Mouse (Mus musculus): ENCODE measurements around the gene Tepp. TPM values are rescaled to one million over a fixed set of nuclear protein-coding genes. Genes with fewer than 3 reads are reported as not detected.
A peak's percentile ranks its signal among the peaks of the same experiment; 100 is the strongest.

Gene Tepp
- polyA plus RNA-seq (2012; ENCODE audit: insufficient read depth, insufficient read length, missing spikeins), result not detected in 2 replicates

- Histone ChIP-seq H3K27ac (replicated peaks; ENCODE audit: low read depth, low read length) (no peak within 1 kb of the TSS), H3K4me1 (ENCODE audit: control insufficient read depth, insufficient read depth, insufficient read length, low read length) (no peaks in the 10 kb centered on the region), H3K4me3 (ENCODE audit: insufficient read depth, low read depth, low read length) (no peak within 1 kb of the TSS)
Measured at GRCm38 (mm10) chr8:95310342-95310970, at the start of gene Tepp. Gene Tepp (plus strand): TSS chr8:95310566.

DNA sequence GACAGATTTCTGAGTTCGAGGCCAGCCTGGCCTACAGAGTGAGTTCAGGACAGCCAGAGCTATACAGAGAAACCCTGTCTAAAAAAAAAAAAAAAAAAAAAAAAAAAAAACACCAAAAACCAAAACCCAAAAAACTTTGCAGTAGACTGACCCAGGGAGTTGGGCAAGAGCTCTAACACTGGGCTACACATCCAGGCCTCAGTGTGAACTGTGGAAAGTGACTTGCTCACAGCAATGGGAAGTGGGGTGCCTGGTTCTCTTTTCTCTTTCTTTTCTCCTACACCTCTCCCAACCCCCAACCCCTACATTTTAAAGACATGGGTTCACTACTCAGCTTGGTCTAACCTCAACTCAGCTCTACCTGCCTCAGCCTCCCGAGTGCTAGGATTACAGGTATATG, 48.2 kb upstream of the Tepp start:
- no peaks in the 10 kb centered on the region for H3K4me1 ChIP-seq (ENCODE audit: control insufficient read depth, insufficient read depth, insufficient read length, low read length)
- H3K4me3 ChIP-seq (ENCODE audit: insufficient read depth, low read depth, low read length), result no peak overlapping the region
- H3K27ac ChIP-seq (replicated peaks; ENCODE audit: low read depth, low read length), result no peak overlapping the region

- no peak overlapping the region for H3K27ac ChIP-seq (replicated peaks; ENCODE audit: low read depth, low read length)
- H3K4me3 ChIP-seq (ENCODE audit: insufficient read depth, low read depth, low read length), result no peak overlapping the region
- H3K4me1 ChIP-seq (ENCODE audit: control insufficient read depth, insufficient read depth, insufficient read length, low read length), result no peaks in the 10 kb centered on the region
Measured at GRCm38 (mm10) chr8:95270501-95270900, 39.9 kb upstream of the Tepp start.

DNA sequence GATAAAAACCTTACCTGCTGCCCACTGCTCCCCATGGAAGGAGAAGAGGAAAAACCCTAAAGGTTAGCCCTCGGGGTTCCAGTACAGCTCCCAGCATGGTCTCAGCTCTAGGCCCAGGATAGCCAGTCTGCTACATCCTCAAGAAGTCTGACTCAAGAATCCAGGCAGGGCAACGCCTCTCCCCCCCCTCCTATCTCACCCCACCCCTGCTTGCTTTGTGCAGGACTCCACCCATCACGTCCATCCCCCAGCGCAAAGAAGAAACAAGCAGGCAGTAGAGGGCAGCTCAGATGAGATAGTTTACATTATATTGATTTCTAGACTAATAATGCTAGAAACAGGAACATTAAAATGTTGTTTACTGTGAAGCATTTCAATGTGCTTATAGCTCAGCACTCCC, 38.5 kb upstream of the Tepp start:
- H3K4me3 ChIP-seq (ENCODE audit: insufficient read depth, low read depth, low read length), result no peak overlapping the region
- H3K27ac ChIP-seq (replicated peaks; ENCODE audit: low read depth, low read length), result no peak overlapping the region
- no peaks in the 10 kb centered on the region for H3K4me1 ChIP-seq (ENCODE audit: control insufficient read depth, insufficient read depth, insufficient read length, low read length)

DNA sequence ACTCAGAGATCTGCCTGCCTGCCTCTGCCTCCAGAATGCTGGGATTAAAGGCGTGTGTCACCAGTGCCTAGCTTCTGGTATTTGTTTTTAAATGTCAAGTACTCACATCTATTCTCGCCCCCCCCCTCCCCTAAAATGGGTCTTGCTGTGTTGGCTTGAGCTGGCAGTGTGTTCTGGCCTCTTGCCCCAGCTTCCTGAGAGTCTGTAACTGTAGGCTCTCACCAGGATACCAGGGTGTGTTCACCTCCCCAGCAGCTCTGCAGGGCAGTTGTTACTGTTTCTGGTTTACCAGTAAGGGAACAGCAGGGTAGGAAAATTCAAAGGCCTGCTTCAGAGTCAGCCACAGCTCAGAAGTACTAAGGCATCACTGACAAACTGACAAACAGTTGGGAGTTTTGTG, 37.5 kb upstream of the Tepp start:
- Histone ChIP-seq H3K4me3 (ENCODE audit: insufficient read depth, low read depth, low read length) (no peak overlapping the region), H3K4me1 (ENCODE audit: control insufficient read depth, insufficient read depth, insufficient read length, low read length) (no peaks in the 10 kb centered on the region), H3K27ac (replicated peaks; ENCODE audit: low read depth, low read length) (no peak overlapping the region)

DNA sequence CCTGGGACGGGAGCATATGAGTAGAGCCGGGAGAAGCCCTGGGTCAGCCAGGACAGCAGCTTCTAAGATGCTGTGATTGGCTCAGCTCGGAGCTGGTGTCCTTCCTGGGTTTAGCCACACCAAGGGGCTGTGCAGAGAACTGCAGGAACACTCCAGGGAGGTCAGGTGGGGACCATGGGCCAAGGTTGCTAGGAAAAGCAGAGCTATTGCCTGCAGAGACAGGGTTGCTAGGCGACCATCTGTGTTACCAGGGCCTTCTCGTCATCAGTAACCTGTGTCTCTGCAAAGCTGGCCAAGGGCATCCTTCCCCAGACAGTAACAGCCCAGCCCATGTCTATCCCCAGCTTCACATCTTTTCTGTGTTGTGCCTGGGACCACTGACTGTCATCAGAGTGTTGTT, 28.9 kb upstream of the Tepp start:
- Histone ChIP-seq H3K4me1 (ENCODE audit: control insufficient read depth, insufficient read depth, insufficient read length, low read length) (no peaks in the 10 kb centered on the region), H3K27ac (replicated peaks; ENCODE audit: low read depth, low read length) (no peak overlapping the region), H3K4me3 (ENCODE audit: insufficient read depth, low read depth, low read length) (no peak overlapping the region)

- Histone ChIP-seq H3K27ac (replicated peaks; ENCODE audit: low read depth, low read length) (no peak overlapping the region), H3K4me1 (ENCODE audit: control insufficient read depth, insufficient read depth, insufficient read length, low read length) (no peaks in the 10 kb centered on the region), H3K4me3 (ENCODE audit: insufficient read depth, low read depth, low read length) (no peak overlapping the region)
Measured at GRCm38 (mm10) chr8:95289066-95289650, 21.2 kb upstream of the Tepp start.

- Histone ChIP-seq H3K4me3 (ENCODE audit: insufficient read depth, low read depth, low read length) (peak overlapping the region; percentile 66), H3K27ac (replicated peaks; ENCODE audit: low read depth, low read length) (peak overlapping the region; percentile 73), H3K4me1 (ENCODE audit: control insufficient read depth, insufficient read depth, insufficient read length, low read length) (no peaks in the 10 kb centered on the region)
Measured at GRCm38 (mm10) chr8:95293172-95293571, 17.2 kb upstream of the Tepp start.

DNA sequence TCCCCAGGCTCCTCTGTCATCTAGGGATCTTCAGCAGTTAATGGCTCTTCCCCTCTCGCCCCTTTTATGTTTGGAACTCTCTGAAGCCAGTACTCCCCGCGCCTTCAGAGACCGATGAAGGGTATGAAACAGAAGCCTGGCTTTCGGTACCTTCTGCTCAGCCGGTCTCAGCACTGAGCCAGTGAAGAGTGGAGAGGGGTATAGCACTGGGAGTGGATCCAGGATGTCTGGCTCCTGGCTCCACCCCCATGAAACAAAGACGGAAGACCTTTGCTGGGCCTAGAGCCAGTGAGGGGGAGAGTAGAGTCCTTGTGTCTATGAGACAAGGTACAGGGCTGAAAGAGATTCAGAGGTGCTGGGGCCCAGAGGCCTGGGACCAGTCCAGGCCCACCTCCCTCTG, 16.5 kb upstream of the Tepp start:
- Histone ChIP-seq H3K27ac (replicated peaks; ENCODE audit: low read depth, low read length) (peak overlapping the region; percentile 65), H3K4me3 (ENCODE audit: insufficient read depth, low read depth, low read length) (peak overlapping the region; percentile 66), H3K4me1 (ENCODE audit: control insufficient read depth, insufficient read depth, insufficient read length, low read length) (no peaks in the 10 kb centered on the region)

DNA sequence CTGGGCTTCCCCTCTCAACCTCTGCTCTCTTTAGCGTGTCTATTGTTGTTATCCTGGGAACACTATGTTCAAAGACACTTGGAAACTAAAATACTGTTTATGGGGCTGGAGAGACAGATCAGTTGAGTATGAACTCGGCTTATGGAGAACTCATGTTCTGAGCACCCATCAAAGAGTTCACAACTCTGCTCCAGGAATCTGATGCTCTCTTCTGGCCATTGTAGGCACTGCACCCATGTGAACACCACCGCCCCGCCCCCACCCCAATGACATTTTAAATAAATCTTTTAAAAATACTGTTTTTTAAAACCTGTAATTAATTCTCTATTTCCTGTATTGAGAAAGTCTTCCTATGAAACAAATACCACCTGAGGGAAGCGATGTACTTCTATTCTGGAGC, 8.0 kb upstream of the Tepp start:
- no peaks in the 10 kb centered on the region for H3K4me1 ChIP-seq (ENCODE audit: control insufficient read depth, insufficient read depth, insufficient read length, low read length)
- no peak overlapping the region for H3K4me3 ChIP-seq (ENCODE audit: insufficient read depth, low read depth, low read length)
- no peak overlapping the region for H3K27ac ChIP-seq (replicated peaks; ENCODE audit: low read depth, low read length)

GRCm38 (mm10) chr8:95305526-95305925, 4.8 kb upstream of the Tepp start:
- Histone ChIP-seq H3K4me3 (ENCODE audit: insufficient read depth, low read depth, low read length) (no peak overlapping the region), H3K27ac (replicated peaks; ENCODE audit: low read depth, low read length) (no peak overlapping the region), H3K4me1 (ENCODE audit: control insufficient read depth, insufficient read depth, insufficient read length, low read length) (no peaks in the 10 kb centered on the region)

GRCm38 (mm10) chr8:95306431-95306830, 3.9 kb upstream of the Tepp start, which contains the start of gene Cngb1:
Gene Cngb1 (minus strand): TSS chr8:95306585.
- no peak within 1 kb of the TSS for H3K4me3 ChIP-seq (ENCODE audit: insufficient read depth, low read depth, low read length)
- no peak within 1 kb of the TSS for H3K27ac ChIP-seq (replicated peaks; ENCODE audit: low read depth, low read length)
- H3K4me1 ChIP-seq (ENCODE audit: control insufficient read depth, insufficient read depth, insufficient read length, low read length), result no peaks in the 10 kb centered on the region

- no peak overlapping the region for H3K27ac ChIP-seq (replicated peaks; ENCODE audit: low read depth, low read length)
- no peaks in the 10 kb centered on the region for H3K4me1 ChIP-seq (ENCODE audit: control insufficient read depth, insufficient read depth, insufficient read length, low read length)
- H3K4me3 ChIP-seq (ENCODE audit: insufficient read depth, low read depth, low read length), result no peak overlapping the region
Measured at GRCm38 (mm10) chr8:95312836-95313235, 2.5 kb downstream of the Tepp start.

- H3K27ac ChIP-seq (replicated peaks; ENCODE audit: low read depth, low read length), result no peak overlapping the region
- no peaks in the 10 kb centered on the region for H3K4me1 ChIP-seq (ENCODE audit: control insufficient read depth, insufficient read depth, insufficient read length, low read length)
- H3K4me3 ChIP-seq (ENCODE audit: insufficient read depth, low read depth, low read length), result no peak overlapping the region
Measured at GRCm38 (mm10) chr8:95313857-95314256, 3.5 kb downstream of the Tepp start.

DNA sequence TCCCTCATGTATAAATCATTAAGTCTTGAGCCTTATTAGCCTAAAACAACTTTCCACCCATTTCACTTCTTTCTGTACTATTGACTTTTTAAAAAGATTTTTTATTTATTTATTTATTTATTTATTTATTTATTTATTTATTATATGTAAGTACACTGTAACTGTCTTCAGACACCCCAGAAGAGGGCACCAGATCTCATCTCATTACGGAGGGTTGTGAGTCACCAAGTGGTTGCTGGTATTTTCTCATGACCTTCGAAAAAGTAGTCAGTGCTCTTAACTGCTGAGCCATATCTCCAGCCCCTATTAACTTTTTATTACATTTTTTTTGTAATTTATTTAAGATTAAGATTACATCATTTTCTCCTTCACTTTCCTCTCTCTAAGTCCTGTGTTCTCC, 4.3 kb downstream of the Tepp start:
- no peaks in the 10 kb centered on the region for H3K4me1 ChIP-seq (ENCODE audit: control insufficient read depth, insufficient read depth, insufficient read length, low read length)
- no peak overlapping the region for H3K27ac ChIP-seq (replicated peaks; ENCODE audit: low read depth, low read length)
- no peak overlapping the region for H3K4me3 ChIP-seq (ENCODE audit: insufficient read depth, low read depth, low read length)

- Histone ChIP-seq H3K4me3 (ENCODE audit: insufficient read depth, low read depth, low read length) (no peak overlapping the region), H3K4me1 (ENCODE audit: control insufficient read depth, insufficient read depth, insufficient read length, low read length) (no peaks in the 10 kb centered on the region), H3K27ac (replicated peaks; ENCODE audit: low read depth, low read length) (no peak overlapping the region)
Measured at GRCm38 (mm10) chr8:95315350-95315749, 5.0 kb downstream of the Tepp start.

All from brown adipose tissue, adult 24 weeks (tissue).